Mouse (Mus musculus) heart, adult 2 months (tissue): ENCODE measurements around the gene Mfsd13b.

Experiments
- CTCF ChIP-seq: fragments of 200-600 bp; IDR thresholded peaks from 2 replicates; pipeline ENCODE4 v1.8.1; 2022; ENCODE audit warnings: antibody characterized with exemption, mild to moderate bottlenecking, moderate library complexity
- POLR2A ChIP-seq: fragments of 200-500 bp; IDR thresholded peaks from 2 replicates; pipeline ENCODE4 v1.6.1; 2011; ENCODE audit warnings: mild to moderate bottlenecking, low read depth, low read length, control low read depth; ENCODE audit not compliant: insufficient read depth

- TF ChIP-seq POLR2A (no peak), CTCF (no peak)
Measured at GRCm38 (mm10) chr7:121003793-121004418, 21.6 kb downstream of the Mfsd13b start.
